Mouse (Mus musculus) T-helper 2 cell (primary cell): ENCODE results near the gene Klf16.

Experiments used
- in situ Hi-C: fragments of 300-600 bp; cut with MboI, MseI; formaldehyde crosslinking; loops from one replicate; pipeline ENCODE4 v1.15.1; 2025; ENCODE audit warnings: high pct_unique_total_duplicates

Gene Klf16

GRCm38 (mm10) chr10:80543873-80544272 lies 33.2 kb downstream of the Klf16 start:
- in situ Hi-C loops = no loop called here

GRCm38 (mm10) chr10:80539493-80539892 lies 37.6 kb downstream of the Klf16 start:
- in situ Hi-C loops = no loop called here

- in situ Hi-C loops = no loop called here
Measured at GRCm38 (mm10) chr10:80538710-80539394, 38.3 kb downstream of the Klf16 start, which contains the start of gene Atp8b3. Gene Atp8b3, minus strand, starts transcription at chr10:80539124.

- in situ Hi-C loops = no loop called here
Measured at GRCm38 (mm10) chr10:80538180-80538579, 38.9 kb downstream of the Klf16 start.

- in situ Hi-C loops = no loop called here
Measured at GRCm38 (mm10) chr10:80535711-80536110, 41.4 kb downstream of the Klf16 start.

DNA sequence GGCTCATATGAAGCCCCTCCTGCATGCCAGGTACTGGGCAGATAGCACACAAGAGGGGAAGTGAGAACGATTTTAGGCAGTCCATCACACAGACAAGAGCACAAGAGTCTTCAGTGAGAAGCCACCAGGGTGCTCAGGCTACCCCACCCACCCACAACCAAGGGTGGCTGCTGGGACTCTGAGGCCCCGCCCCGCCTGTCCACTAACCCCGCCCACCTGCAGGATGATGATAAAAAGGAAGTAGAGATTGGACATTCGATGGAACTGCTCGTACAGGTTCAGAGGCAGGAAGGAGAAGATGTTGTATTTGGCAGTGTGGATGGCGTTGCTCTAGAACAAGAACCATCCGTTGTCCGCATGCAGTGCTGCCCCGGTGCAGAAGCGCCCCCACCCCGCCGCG lies 42.0 kb downstream of the Klf16 start:
- in situ Hi-C loops = no loop called here

DNA sequence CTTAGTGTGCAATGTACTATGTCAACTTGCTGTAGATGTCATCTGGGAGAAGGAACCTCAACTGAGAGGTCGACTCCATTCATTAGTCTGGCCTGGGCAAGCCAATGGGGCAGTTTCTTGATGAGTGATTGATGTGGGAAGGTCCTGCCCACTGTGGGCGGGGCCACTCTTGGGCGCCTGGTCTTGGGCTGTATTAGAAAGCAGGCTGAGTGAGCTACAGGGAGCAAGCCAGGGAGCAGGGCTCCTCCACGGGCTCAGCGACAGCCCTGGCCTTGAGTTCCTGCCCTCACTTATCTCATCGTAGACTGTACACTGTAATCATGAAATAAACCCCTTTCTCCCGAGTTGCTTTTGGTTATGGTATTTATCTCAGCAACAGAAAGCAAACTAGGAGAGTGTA lies 43.4 kb downstream of the Klf16 start:
- in situ Hi-C loops = no loop called here

DNA sequence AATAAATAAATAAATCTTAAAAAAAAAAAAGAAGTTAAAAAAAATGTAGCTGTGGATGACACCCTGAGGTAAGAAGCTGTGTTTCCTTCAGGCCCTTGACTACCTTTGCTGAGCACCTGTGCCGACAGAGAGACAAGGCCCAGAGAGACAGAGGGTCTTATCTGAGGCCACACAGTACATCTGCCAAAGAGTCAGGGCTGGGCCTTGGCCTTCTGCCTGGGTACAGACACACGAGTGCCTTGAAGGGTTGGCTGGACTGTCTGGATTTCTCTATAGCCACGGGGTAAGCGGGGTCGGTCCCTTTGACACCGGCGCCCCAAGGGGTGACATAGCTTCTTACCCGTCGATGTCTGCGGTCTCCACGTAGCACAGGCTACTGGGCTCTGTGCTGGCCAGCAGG lies 44.3 kb downstream of the Klf16 start:
- in situ Hi-C loops = no loop called here

GRCm38 (mm10) chr10:80526172-80526571 lies 50.9 kb downstream of the Klf16 start:
- in situ Hi-C loops = no loop called here

DNA sequence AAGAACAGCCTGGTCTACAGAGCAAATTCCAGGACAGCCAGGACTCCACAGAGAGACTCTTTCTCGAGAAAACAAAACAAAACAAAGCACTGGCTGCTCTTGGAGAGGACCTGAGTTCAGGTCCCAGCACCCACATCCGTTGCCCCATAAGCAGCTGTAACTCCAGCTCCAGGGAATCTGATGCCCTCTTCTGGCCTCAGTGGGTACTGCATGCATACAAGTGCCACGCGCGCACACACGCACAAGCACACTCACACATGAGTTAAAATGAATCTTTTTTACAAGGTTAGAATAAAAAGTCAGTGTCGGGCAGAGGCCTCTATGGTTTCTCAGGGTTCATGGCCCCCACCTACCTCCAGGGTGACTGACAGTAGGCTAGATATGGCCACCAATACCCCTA lies 53.8 kb downstream of the Klf16 start:
- in situ Hi-C loops = no loop called here

DNA sequence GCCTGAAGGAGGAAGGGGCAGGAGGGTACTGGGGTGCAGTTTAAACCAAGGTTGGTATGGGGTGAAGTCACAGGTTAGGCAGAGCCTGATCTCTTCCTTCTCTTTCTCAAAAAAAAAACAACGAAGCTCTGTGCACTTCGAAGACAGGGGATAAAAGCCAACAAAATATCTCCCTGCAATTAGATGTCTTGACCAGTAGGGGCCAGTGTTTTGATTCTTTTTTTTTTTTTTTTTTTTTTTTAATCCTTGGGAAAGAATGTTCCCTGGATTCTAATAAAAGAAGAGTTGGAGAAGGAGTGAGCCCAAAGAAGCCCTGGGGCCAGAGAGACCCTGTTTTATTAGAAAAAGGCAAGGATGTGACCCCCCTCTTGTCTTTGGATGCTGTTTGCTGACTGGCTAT lies 57.8 kb downstream of the Klf16 start:
- in situ Hi-C loops = no loop called here
